Mouse (Mus musculus) layer of hippocampus, adult 9-11 months (tissue): ENCODE measurements around the gene Slc35d2.

Experiments
- DNase-seq: peaks from one replicate; pipeline ENCODE4 v3.0.0; 2022

Slc35d2 gene

DNA sequence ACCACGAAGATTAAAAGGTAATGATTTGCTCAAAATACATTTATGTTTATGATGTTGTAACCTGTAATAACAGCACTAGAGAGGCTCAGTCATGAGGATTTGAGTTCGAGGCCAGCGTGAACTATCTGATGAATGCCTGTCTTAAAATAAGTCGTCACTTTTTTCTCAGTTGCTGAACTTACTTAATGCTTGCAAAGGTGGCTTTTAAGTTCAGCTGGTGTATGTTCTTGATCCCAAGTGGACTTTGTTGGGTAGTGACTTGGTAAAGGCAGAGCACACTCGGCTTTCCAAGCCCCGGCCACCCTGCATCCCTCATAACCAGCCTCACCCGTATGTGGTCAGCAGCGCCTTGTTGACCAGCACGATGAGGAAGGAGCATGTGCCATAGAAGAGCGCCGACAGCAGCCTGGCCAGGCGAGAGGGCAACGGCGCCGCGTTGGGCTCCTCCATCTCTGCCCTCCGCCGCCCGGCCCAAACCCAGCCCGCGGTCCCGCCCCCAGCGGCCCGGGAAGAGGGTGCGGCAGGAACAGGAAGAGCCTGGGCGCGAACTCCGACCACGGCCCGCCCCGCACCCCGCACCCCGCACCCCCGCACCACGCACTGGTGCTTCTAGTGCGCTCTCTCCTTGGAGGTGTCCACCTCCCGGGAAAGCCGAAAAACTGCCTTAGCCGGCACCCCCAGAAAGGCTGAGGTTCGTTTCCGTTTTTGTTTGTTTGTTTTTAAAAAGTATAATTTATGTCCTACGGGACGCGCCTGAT lies at the start of gene Slc35d2:
TSS of gene Slc35d2 (minus strand) at position 511 of the 758 bp plus-strand sequence.
- DNase-seq, result no peak

DNA sequence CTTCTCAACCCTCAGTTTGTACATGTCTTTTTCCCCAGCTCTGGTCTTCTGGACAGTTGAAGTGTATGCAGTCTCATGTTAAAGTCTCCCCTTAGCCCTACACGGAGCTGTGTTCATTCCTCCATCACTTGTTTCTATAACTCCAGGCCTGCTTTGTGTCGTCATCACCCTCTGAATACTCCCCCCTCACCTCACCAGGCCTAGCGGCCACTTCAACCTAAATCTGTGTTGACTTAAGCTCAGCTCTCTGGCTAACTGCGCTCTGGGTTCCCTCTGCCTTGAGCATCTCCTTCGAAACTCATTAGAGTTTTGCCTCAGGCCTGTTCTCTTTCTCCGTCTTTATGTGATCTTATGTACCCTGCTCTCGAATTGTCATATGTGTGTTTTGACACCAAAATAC lies 48.8 kb upstream of the Slc35d2 start:
- DNase-seq, result no peak

DNA sequence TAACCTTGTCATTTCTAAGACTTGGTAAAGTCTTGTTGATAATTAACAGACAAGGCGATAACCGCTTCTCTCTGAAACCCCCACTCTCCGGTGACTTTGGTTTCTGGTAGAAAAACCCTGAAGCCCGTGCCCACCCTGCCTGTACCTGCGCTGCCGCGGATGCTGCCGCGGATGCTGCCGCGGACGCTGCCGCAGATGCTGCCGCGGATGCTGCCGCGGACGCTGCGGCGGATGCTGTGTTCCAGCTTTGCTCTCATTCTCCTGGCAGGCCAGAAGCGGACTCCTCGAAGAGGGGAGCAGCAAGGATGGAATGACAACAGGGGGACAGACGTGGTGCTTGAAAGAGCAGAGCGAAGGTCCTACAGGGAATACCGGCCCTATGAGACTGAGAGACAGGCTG lies 40.6 kb upstream of the Slc35d2 start:
- DNase-seq, result no peak

DNA sequence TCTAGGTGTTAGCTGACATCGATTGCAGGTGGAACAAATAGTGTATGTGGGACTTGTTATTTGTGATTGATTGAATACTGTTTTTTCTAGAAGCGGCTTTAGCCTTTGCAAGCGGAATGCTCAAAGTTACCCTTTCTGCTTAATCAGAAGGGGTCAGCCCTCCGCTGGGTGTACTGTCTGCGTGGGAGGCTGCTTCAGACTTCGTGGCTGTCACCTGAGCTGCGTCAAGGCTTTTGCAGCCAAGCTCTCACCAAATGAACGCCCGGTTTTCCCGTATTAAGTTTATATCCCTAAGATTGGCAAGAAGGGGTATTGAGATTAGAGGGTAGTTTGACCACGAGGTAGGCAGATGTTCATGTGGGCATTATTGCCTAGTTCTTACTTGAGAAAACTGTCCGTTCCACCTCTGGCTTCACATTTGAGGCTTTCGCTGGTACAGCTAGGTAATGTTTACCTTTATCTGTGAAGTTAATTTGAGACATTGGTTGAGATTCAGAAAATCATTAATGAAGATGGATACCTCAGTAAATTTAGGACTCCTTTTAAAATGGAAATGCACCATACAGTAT lies 34.1 kb upstream of the Slc35d2 start:
- DNase-seq, result no peak

DNA sequence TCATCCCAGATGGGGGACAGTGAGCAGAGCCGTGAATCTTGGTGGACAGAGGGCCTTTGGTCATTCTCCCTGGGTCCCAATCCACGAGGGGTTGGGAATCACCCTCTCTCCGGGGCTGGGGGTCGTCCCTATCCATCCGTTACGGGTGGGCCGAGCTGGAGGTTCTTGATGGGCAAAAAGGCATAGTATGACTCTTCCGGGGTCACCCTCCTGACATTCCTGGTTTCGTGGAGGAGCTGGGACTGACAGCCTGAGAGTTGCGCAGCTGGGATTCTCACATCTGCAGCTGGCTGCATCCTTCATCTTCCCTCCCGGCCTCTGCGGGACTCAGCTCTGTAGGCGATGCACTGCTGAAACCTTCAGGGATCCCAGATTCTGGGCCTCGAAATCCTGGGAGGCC lies 33.5 kb upstream of the Slc35d2 start:
- DNase-seq, result no peak

DNA sequence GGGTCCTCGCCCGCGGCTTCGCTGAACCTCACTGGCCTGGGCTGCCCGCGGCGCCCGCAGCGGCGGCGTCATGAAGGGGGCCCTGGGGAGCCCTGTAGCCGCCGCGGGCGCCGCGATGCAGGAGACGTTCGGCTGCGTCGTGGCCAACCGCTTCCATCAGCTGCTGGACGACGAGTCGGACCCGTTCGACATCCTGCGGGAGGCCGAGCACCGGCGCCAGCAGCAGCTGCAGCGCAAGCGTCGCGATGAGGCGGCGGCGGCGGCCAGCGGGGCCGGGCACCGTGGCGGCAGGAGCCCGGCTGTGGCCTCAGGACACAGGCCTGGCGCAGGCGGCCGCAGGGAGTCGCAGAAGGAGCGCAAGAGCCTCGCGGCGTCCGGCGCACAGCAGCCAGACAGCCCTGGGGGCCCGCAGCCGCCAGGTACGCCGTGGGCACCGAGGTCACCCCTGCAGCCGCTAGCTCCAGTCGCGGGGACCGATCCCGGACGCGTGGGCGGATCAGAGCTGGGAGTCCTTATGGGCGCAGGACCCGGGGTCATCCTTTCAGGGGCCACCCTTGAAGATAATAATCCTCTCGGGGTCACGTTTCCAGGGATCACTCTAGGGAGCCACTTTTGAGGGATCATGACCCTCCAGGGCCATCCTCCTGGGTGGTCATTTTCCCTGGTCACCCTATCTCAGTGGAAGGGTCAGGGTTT lies 32.9 kb upstream of the Slc35d2 start:
- DNase-seq, result peak; percentile 48

DNA sequence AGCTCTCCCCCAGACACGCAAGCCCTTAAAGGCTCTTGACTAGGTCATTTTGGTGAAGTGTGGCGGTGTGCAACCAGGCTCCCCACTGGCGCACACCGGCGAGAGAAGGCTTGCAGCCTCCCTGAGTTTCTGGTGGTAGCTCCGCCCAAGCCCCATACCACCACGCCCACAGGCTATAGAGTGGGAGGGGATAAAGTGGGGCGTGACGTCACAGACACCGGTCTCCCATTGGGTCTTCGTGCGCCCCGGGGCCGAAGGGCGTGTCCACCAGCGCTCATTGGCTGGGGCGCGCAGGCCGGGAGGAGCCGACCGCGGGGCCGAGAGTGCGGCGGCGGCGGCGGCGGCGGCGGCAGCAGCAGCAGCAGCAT lies 32.4 kb upstream of the Slc35d2 start, which contains the start of gene Habp4:
TSS of gene Habp4 (plus strand) at position 277 of the 368 bp plus-strand sequence.
- DNase-seq, result peak; percentile 99

DNA sequence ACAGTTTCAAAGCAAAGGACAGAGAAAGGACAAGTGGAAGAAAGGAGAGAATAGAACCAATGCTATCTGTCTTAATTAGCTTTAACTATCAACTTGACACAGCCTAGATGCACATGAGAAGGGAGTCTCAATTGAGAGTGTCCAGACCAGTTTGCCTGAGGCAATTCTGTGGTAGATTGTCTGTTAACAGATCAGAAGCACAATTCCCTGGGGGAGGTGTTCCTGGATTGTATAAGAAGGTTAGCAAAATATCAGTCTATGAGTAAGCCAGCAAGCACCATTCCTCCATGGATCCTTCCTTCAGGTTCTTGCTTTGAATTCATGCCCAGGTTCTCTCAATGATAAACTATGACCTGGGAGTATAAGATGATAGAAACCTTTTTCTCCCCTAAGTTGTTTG lies 27.8 kb upstream of the Slc35d2 start:
- no peak for DNase-seq

DNA sequence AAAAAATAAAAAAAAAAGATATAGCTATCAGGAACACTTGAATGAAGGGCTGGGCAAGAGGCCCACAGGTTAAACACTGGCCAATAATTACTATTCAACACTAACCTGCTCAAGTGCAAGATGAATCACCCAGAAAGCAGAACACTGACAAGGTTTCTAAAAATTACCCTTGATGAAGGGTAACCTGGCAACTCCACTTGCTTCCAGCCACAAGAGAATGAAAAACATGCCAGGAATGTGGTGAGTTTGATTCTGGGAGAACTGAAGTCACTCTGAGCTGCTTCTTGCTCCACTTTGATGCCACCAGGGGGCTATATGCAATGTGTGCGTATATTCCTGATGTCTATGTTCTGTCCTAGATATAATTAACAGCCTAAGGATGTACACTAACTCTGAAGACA lies 26.0 kb upstream of the Slc35d2 start:
- no peak for DNase-seq

DNA sequence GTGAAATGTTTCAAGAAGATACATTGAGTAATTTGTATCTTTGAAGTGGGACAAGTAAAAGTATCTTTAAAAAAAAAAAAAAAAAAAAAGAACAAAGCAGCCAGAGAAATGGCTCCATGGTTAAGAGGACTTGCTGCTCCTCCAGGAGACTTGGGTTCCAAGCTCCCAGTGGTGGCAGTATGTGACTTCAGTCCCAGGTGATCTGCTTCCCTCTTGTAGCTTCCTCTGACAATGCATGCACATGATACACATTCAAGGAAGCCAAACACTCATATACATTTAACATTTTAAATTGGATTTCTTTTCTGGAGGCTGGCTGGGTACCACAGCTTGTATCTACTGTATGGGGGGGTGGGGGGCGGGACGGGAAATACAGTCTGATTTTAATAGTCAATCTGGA lies 25.5 kb upstream of the Slc35d2 start:
- DNase-seq, result no peak

DNA sequence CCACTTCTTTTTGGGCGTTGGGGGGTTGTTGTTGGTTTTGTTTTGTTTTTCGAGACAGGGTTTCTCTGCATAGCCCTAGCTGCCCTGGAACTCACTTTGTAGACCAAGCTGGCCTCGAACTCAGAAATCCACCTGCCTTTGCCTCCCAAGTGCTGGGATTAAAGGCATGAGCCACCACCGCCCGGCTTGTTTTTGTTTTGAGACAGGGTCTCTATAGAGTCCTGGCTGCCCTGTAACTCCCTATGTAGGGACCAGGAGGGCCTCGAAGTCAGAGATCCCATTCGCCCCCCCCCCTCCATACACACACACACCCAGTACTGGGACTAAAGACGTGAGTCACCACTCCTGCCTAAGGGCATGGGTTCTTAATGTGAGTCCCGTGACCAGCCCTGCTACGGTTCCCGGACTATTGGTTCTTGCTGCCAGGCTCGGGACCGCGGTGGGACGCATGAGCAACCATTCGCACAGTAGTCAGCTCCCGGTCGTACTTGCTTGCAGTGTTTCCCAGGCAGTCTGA lies 24.6 kb upstream of the Slc35d2 start:
- peak; percentile 25 for DNase-seq

DNA sequence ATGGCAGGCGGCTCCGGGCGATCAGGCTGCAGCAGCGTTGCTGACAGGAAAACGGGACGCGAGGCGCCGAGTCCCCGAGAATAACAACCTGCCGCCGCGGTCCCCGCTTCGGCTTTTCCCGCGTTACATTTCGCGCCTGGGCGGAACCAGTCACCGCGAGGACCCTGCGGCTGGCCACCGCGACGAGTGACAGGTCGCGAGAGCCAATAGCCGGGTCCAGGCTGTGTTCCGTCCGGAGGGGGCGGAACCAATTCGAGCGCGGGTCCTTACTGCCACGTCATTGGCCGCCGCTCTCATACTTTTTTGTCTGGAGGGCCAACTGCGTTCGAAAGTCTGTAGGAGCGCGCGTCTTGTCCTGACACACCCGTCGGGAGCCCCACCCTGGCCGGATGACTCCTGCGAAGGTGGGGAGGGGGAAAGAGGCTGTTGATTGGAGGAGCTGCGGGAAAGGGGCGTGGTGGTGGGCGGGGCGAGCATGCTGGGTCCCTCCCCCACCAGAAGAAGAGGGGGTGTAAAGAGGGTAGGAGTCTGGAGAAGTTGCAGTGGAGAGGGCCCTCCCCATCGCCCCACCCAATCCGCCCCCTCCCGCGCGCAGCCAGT lies 24.0 kb upstream of the Slc35d2 start, which contains the start of gene Zfp367:
TSS of gene Zfp367 (minus strand) at position 120 of the 600 bp plus-strand sequence.
- DNase-seq, result peak; percentile 98

DNA sequence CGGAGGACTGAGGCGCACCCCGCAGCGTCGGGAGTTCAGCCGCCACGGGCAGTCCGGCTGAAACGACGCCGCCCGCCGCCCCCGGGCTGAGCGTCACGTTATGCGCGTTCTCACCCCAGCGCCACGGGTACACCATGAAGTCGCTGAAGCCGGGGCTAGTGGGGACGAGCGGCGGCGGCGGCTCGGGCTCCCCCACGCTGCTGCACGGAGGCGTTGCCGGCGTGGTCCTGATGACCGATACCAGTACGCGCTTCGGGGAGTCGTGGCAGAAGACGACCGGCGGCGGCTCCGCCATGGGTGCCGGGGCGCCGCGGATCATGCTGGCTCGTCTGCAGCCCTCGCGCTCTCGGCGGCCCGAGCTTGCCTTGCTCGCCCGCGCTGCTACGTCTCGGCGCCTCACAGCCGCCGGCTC lies 23.5 kb upstream of the Slc35d2 start:
- DNase-seq, result no peak

DNA sequence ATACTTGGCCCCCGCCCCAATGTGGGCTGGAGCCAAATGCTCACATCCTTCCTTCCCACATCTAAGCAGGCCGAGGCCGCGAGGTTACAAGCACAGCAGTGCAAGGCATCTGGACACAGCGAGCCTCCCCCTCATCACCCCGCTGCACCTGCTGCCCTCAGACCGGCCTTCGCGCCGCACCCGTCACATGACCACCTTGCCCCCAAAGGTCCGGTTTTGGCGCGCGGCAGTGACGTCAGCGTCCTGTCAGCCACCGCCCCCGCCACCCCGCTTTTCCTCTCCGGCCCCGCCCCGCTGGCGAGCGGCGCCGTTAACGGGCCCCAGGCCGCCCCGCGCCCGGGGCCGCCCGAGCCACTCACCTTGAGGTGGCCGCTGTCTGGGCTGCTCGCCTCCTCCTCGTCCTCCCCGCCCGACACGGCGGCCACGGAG lies 23.1 kb upstream of the Slc35d2 start:
- peak; percentile 81 for DNase-seq

DNA sequence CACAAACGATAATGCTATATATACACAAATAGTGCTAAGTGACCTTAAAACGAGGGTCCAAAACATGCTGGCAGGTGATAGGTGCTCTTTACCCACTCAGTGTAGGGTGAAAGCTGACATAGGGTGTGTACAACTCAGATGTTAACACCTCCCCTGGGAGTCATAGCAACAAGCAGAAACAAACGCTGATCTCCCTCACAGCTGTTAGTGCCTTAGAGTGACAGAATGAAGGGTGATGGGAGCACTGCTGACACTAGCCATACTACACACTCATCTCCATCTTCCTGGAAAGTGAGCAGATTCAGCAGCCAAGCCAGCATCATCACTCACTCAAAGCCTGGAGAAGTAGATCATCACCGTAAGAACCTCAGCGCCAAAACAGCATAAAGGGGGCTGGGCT lies 21.0 kb upstream of the Slc35d2 start:
- no peak for DNase-seq

DNA sequence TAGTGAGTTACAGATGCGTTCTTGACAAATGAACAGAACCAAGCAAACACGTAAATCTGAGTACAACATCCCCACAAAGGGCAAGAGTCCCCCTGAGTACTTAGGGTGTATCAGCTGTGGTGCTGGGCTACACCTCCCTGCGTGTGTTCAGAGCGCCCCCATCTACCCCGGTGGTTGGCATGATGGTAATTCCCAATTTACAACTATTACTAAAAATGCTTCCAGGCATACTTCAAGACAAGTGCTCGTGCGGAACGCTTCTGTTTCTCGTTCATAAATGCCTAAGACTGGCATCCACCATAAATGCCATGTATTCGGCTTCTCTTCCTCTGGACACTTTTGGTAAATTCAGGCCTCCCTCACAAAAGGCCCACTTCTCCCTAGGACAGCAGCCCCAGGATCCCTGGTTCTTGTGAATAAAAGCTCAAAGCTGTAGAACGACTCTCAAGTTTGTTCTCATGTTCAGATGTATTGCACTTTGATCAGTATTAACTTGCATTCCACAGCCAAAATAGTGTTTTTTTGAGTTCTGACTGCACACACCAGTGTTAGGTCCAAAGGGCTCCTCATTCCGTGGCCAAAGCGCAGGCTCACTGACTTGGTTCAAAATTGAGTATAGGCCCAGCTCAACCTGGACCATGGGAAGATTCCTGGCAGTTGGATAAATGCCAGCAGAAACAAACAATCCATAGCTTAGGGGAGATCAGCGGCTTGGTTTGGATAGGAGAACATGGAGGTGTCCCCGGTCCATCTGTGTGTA lies 628 bp upstream of the Slc35d2 start:
- DNase-seq, result peak; percentile 18

DNA sequence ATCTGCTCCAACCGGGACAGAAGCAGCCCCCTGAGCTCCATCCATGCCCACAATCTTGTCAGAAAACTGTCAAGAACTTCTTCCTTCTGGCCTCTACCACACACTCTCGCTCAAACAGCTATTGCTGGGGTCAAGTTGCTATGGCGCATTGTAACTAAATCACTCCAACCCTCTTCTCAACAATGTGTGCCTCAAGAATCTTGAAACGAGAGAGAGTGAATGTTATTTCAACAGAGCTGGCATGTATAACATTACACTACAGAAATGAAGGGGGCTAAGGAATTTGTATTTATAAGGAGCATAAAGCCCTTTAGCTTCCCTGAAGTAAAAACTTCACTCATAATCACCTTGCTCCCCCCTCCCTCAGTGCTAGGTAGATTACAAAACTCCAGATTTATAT lies 2.9 kb downstream of the Slc35d2 start:
- DNase-seq, result no peak

DNA sequence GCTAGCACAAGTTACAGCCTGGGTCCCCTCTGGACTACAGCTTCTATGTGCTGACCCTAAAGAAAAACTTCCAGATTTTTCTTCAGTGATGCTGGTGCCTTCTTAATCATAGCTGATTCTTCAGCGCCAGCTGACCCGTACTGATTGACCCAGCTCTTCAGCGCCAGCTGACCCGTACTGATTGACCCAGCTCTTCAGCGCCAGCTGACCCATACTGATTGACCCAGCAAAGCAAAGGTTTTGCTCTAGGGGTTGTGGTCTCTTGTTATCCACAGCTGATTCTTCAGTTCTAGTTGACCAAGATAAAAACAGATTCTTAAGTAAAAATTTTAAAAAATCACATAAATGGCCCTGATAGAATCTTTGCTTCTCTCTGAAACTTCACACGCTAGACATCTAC lies 4.3 kb downstream of the Slc35d2 start:
- no peak for DNase-seq

DNA sequence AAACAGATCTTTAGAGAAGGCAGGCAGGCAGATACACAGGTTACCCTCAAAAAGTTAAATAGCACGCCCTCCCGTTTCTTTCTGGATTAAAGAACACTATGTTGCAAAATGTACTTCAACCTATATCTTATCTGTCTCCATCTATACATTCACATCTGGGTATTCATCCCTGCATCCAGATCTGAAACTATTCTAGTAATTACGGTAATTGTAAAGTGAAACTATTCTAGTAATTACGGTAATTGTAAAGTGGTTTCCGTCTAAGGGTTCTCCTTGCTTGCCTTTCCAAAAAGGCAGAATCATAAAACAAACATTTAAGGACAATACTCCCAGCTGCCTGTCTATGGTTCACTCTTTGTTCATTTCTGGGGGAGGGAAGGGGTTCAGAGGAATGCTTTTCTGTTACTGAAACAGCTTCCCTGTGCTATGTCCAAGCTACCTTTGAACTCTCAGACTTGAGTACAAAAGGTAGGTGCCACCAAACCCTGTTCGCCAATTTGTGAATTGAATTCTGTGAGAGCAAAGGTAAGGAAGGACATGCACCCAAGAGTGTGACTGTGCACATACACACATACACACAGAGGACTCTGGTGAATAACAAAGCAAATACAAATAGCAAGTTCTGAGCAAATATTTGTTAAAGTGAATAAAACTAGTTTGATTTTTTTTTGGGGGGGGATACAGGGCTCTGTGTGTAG lies 5.5 kb downstream of the Slc35d2 start:
- DNase-seq, result no peak

DNA sequence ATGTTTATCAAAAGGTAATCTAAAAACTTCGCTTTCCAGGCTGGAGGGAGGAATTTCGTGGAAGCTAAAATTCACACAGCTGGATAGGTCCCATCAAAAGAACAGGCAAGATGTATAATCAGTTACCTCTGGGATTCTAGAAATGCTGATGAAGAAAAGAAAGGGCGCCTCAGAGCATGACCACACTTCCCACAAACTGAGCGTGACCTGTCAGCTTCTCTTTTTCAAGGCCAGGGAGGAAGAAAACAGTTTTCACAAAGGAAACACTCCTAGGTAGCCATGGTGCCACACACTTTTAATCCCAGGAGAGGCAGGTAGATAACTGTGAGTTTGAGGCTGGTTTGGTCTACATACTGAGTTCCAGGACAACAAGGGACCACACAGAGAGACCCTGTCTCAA lies 8.4 kb downstream of the Slc35d2 start:
- no peak for DNase-seq

DNA sequence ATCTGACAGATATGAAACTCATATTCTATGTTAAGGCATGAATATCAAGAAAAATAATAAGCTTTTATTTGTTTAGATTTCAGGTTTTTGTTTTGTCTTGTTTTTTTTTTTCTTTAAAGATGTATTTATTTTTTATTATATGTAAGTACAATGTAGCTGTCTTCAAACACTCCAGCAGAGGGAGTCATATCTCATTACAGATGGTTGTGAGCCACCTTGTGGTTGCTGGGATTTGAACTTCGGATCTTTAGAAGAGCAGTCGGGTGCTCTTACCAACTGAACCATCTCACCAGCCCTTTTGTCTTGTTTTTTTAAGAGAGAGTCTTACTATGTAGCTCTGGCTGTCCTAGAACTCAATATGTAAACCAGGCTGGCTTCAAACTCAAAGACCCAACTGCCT lies 11.7 kb downstream of the Slc35d2 start:
- no peak for DNase-seq

DNA sequence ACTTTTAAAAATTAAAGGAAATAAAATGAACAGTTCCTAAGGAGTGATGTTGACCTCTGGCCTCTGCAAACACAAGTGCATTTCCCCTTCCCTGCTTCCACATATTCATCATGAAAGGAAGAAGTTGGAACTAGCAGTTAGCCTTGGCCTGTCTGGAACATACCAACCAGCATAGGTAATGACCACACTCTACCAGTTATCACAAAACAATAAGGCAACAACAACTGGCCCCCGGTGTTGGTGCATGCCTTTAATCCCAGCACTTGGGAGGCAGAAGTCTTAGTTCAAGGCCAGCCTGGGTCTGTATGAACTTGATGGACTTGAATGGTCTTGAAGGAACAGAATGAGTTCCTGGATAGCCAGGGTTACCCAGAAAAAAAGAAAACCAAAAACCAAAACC lies 18.7 kb downstream of the Slc35d2 start:
- no peak for DNase-seq
